Mouse (Mus musculus): ENCODE results near the gene Rasl10a. TPM values are rescaled to one million over a fixed set of nuclear protein-coding genes. Genes with fewer than 3 reads are reported as not detected.

Gene Rasl10a
- polyA plus RNA-seq, 1 experiment from 2014 or later, result 0.27 TPM

GRCm38 (mm10) chr11:5058783-5059182, 855 bp downstream of the Rasl10a start:
- Histone ChIP-seq H3K27ac (ENCODE audit: low read length) (no peak overlapping the region), H3K9ac (ENCODE audit: low read depth, low read length) (no peak overlapping the region), H3K9me3 (replicated peaks; ENCODE audit: control insufficient read depth, low read length) (no peaks in the 10 kb centered on the region), H3K4me2 (ENCODE audit: low read depth, low read length) (peak overlapping the region; percentile 61; the same call in 1 of the 2 replicates), H3K4me3 (ENCODE audit: low read depth, low read length) (no peak overlapping the region), H3K4me1 (ENCODE audit: control insufficient read depth, low read depth, low read length) (peaks cover 21% of the 10 kb centered on the region), H3K36me3 (ENCODE audit: control insufficient read depth, insufficient read depth) (no peaks in the 10 kb centered on the region), H3K27me3 (ENCODE audit: control insufficient read depth, insufficient read depth, low read depth, low read length) (peaks cover 87% of the 10 kb centered on the region)
- WGBS (ENCODE audit: insufficient replicate concordance), result 34% methylated on average over 9 of the region's 9 CpGs
- ATAC-seq (ENCODE audit: low read depth), result no peak

GRCm38 (mm10) chr11:5059230-5059629, 1.3 kb downstream of the Rasl10a start:
- no peak overlapping the region for H3K4me3 ChIP-seq (ENCODE audit: low read depth, low read length)
- no peaks in the 10 kb centered on the region for H3K9me3 ChIP-seq (replicated peaks; ENCODE audit: control insufficient read depth, low read length)
- peaks cover 24% of the 10 kb centered on the region for H3K4me1 ChIP-seq (ENCODE audit: control insufficient read depth, low read depth, low read length)
- ATAC-seq (ENCODE audit: low read depth), result no peak
- no peak overlapping the region for H3K27ac ChIP-seq (ENCODE audit: low read length)
- H3K36me3 ChIP-seq (ENCODE audit: control insufficient read depth, insufficient read depth), result no peaks in the 10 kb centered on the region
- peaks cover 91% of the 10 kb centered on the region for H3K27me3 ChIP-seq (ENCODE audit: control insufficient read depth, insufficient read depth, low read depth, low read length)
- 23% methylated on average over 14 of the region's 14 CpGs for WGBS (ENCODE audit: insufficient replicate concordance)
- H3K4me2 ChIP-seq (ENCODE audit: low read depth, low read length), result no peak overlapping the region
- H3K9ac ChIP-seq (ENCODE audit: low read depth, low read length), result no peak overlapping the region

GRCm38 (mm10) chr11:5059704-5060156, 1.8 kb downstream of the Rasl10a start:
- Histone ChIP-seq H3K36me3 (ENCODE audit: control insufficient read depth, insufficient read depth) (no peaks in the 10 kb centered on the region), H3K4me3 (ENCODE audit: low read depth, low read length) (no peak overlapping the region), H3K9me3 (replicated peaks; ENCODE audit: control insufficient read depth, low read length) (no peaks in the 10 kb centered on the region), H3K9ac (ENCODE audit: low read depth, low read length) (no peak overlapping the region), H3K27me3 (ENCODE audit: control insufficient read depth, insufficient read depth, low read depth, low read length) (peaks cover 96% of the 10 kb centered on the region), H3K4me2 (ENCODE audit: low read depth, low read length) (no peak overlapping the region), H3K27ac (ENCODE audit: low read length) (no peak overlapping the region), H3K4me1 (ENCODE audit: control insufficient read depth, low read depth, low read length) (peaks cover 29% of the 10 kb centered on the region)
- 8% methylated on average over 27 of the region's 27 CpGs for WGBS (ENCODE audit: insufficient replicate concordance)
- ATAC-seq (ENCODE audit: low read depth), result no peak

GRCm38 (mm10) chr11:5060756-5061412, 3.0 kb downstream of the Rasl10a start:
- no peak overlapping the region for H3K27ac ChIP-seq (ENCODE audit: low read length)
- peaks cover 37% of the 10 kb centered on the region for H3K4me1 ChIP-seq (ENCODE audit: control insufficient read depth, low read depth, low read length)
- H3K4me2 ChIP-seq (ENCODE audit: low read depth, low read length), result peak overlapping the region; percentile 61
- H3K9me3 ChIP-seq (replicated peaks; ENCODE audit: control insufficient read depth, low read length), result no peaks in the 10 kb centered on the region
- H3K36me3 ChIP-seq (ENCODE audit: control insufficient read depth, insufficient read depth), result no peaks in the 10 kb centered on the region
- 61% methylated on average over 28 of the region's 28 CpGs for WGBS (ENCODE audit: insufficient replicate concordance)
- no peak overlapping the region; the same call in 1 of the 2 replicates for H3K9ac ChIP-seq (ENCODE audit: low read depth, low read length)
- no peak for ATAC-seq (ENCODE audit: low read depth)
- H3K27me3 ChIP-seq (ENCODE audit: control insufficient read depth, insufficient read depth, low read depth, low read length), result peaks cover 89% of the 10 kb centered on the region
- H3K4me3 ChIP-seq (ENCODE audit: low read depth, low read length), result no peak overlapping the region; the same call in 1 of the 2 replicates

- Histone ChIP-seq H3K4me1 (ENCODE audit: control insufficient read depth, low read depth, low read length) (peaks cover 37% of the 10 kb centered on the region), H3K27me3 (ENCODE audit: control insufficient read depth, insufficient read depth, low read depth, low read length) (peaks cover 82% of the 10 kb centered on the region), H3K27ac (ENCODE audit: low read length) (no peak overlapping the region), H3K4me3 (ENCODE audit: low read depth, low read length) (peak overlapping the region; percentile 45), H3K9me3 (replicated peaks; ENCODE audit: control insufficient read depth, low read length) (no peaks in the 10 kb centered on the region), H3K4me2 (ENCODE audit: low read depth, low read length) (peak overlapping the region; percentile 61), H3K36me3 (ENCODE audit: control insufficient read depth, insufficient read depth) (no peaks in the 10 kb centered on the region), H3K9ac (ENCODE audit: low read depth, low read length) (peak overlapping the region; percentile 18; the same call in 1 of the 2 replicates)
- peak; percentile 37 for ATAC-seq (ENCODE audit: low read depth)
- 5% methylated on average over 62 of the region's 62 CpGs for whole genome bisulfite sequencing (ENCODE audit: insufficient replicate concordance)
Measured at GRCm38 (mm10) chr11:5061413-5062139, 3.6 kb downstream of the Rasl10a start.

GRCm38 (mm10) chr11:5062326-5062725, 4.4 kb downstream of the Rasl10a start:
- no peaks in the 10 kb centered on the region for H3K9me3 ChIP-seq (replicated peaks; ENCODE audit: control insufficient read depth, low read length)
- H3K4me1 ChIP-seq (ENCODE audit: control insufficient read depth, low read depth, low read length), result peaks cover 37% of the 10 kb centered on the region
- peak overlapping the region; percentile 61 for H3K4me2 ChIP-seq (ENCODE audit: low read depth, low read length)
- H3K36me3 ChIP-seq (ENCODE audit: control insufficient read depth, insufficient read depth), result no peaks in the 10 kb centered on the region
- H3K4me3 ChIP-seq (ENCODE audit: low read depth, low read length), result peak overlapping the region; percentile 45
- H3K27me3 ChIP-seq (ENCODE audit: control insufficient read depth, insufficient read depth, low read depth, low read length), result peaks cover 74% of the 10 kb centered on the region
- no peak overlapping the region for H3K27ac ChIP-seq (ENCODE audit: low read length)
- H3K9ac ChIP-seq (ENCODE audit: low read depth, low read length), result peak overlapping the region; percentile 18; the same call in 1 of the 2 replicates
- 30% methylated on average over 13 of the region's 13 CpGs for WGBS (ENCODE audit: insufficient replicate concordance)
- no peak for ATAC-seq (ENCODE audit: low read depth)

GRCm38 (mm10) chr11:5062860-5063505, 5.1 kb downstream of the Rasl10a start:
- Histone ChIP-seq H3K9ac (ENCODE audit: low read depth, low read length) (no peak overlapping the region), H3K4me3 (ENCODE audit: low read depth, low read length) (no peak overlapping the region), H3K27ac (ENCODE audit: low read length) (no peak overlapping the region), H3K4me2 (ENCODE audit: low read depth, low read length) (no peak overlapping the region), H3K4me1 (ENCODE audit: control insufficient read depth, low read depth, low read length) (peaks cover 37% of the 10 kb centered on the region), H3K36me3 (ENCODE audit: control insufficient read depth, insufficient read depth) (peaks cover under 1% of the 10 kb centered on the region; the same call in 1 of the 2 replicates), H3K9me3 (replicated peaks; ENCODE audit: control insufficient read depth, low read length) (no peaks in the 10 kb centered on the region), H3K27me3 (ENCODE audit: control insufficient read depth, insufficient read depth, low read depth, low read length) (peaks cover 68% of the 10 kb centered on the region)
- ATAC-seq (ENCODE audit: low read depth), result no peak
- 59% methylated on average over 13 of the region's 13 CpGs for WGBS (ENCODE audit: insufficient replicate concordance)

- 64% methylated on average over 31 of the region's 31 CpGs for WGBS (ENCODE audit: insufficient replicate concordance)
- Histone ChIP-seq H3K9me3 (replicated peaks; ENCODE audit: control insufficient read depth, low read length) (no peaks in the 10 kb centered on the region), H3K36me3 (ENCODE audit: control insufficient read depth, insufficient read depth) (peaks cover 7% of the 10 kb centered on the region), H3K27me3 (ENCODE audit: control insufficient read depth, insufficient read depth, low read depth, low read length) (peaks cover 60% of the 10 kb centered on the region), H3K4me1 (ENCODE audit: control insufficient read depth, low read depth, low read length) (peaks cover 37% of the 10 kb centered on the region), H3K4me3 (ENCODE audit: low read depth, low read length) (peak overlapping the region; percentile 2), H3K9ac (ENCODE audit: low read depth, low read length) (no peak overlapping the region), H3K4me2 (ENCODE audit: low read depth, low read length) (no peak overlapping the region; the same call in 1 of the 2 replicates), H3K27ac (ENCODE audit: low read length) (no peak overlapping the region)
- ATAC-seq (ENCODE audit: low read depth), result no peak
Measured at GRCm38 (mm10) chr11:5063561-5064281, 5.8 kb downstream of the Rasl10a start.
